Mouse (Mus musculus) ES-E14 (cell line): ENCODE results near the gene Il17a.

Source experiments
- CHD2 ChIP-seq: IDR thresholded peaks from 2 replicates; pipeline ENCODE4 v1.6.1; 2014; ENCODE audit warnings: mild to moderate bottlenecking, low read depth, low read length, inconsistent platforms
- MAFK ChIP-seq: IDR thresholded peaks from 2 replicates; pipeline ENCODE4 v1.6.1; 2014; ENCODE audit warnings: mild to moderate bottlenecking, low read depth, low read length, inconsistent platforms; ENCODE audit not compliant: insufficient read depth
- ZNF384 ChIP-seq: IDR thresholded peaks from 2 replicates; pipeline ENCODE4 v1.6.1; 2012; ENCODE audit warnings: low read depth, low read length, inconsistent platforms

DNA sequence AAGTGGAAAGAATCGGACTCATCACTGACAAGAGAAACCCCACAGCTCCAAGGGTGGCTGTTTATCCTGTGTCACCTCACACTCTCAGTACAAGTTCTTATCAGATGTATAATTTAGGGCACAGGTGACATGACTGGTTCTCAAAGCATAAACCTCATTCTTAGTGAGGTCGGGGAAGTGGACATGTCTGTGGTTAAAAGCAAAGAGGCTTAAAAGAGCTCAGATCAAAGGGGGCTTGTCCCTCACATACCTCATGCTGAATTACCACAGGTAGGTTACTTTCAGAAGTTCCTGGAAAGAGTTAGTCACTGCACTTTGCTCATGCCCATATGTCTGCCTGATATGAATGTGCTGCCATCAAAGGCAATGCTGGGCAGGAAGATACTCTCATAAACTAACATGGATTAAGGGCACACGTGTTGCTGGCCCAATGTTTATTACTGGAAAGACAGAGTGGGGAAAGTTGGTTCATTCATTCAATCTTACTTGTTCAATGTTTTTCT is 9.8 kb downstream of the Il17a start:
- TF ChIP-seq CHD2: no peak
- no peak for TF ChIP-seq ZNF384
- no peak for TF ChIP-seq MAFK
